In the genomic region with DNA sequence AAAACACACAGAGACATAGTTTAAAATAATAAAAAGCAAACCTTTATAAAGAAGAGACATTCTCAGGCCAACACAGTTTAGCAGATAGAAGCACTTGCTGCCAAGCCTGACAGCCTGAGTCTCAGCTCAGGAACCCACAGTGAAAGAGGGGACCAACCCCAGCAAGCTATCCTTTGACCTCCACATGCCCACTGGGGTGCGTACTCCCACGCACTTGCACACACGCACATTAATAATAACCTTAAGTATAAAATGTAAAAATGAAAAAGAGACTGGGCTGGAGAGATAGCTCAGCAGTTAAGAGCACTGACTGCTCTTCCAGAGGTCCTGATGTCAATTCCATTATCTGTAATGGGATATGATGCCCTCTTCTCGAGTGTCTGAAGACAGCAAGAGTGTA, we compare ENCODE assay signal across 15 mouse cellular contexts. TPM values are rescaled to one million over a fixed set of nuclear protein-coding genes. Genes with fewer than 3 reads are reported as not detected.
"Had no signal": no experiment of that assay in that cellular context is flagged by ENCODE, and none has a peak within 500 bp of the region (broad histone marks: within the 10 kb centered on the region; RNA-seq: fewer than 3 reads in every experiment).

No protein-coding gene starts in this region.

RNA-seq across cellular contexts. Expression of a gene that starts 13.8 kb away (rescaled TPM):
- total RNA-seq: neutrophil, adult 5-6 weeks had no signal
- polyA plus RNA-seq: liver, postnatal 0 days; lung, adult 2 months; lung, postnatal 0 days; macrophage; midbrain, embryonic 12.5 days; midbrain, embryonic 16.5 days; neural tube, embryonic 12.5 days; neural tube, embryonic 14.5 days; spleen, adult 2 months; stomach, embryonic 15.5 days; stomach, postnatal 0 days; thymus, adult 2 months had no signal

RNA-seq across cellular contexts. Expression of a gene that starts 41.8 kb away (rescaled TPM):
- total RNA-seq: neutrophil, adult 5-6 weeks had no signal
- polyA plus RNA-seq: liver, embryonic 15.5 days; liver, postnatal 0 days; lung, adult 2 months; lung, postnatal 0 days; macrophage; midbrain, embryonic 12.5 days; midbrain, embryonic 14.5 days; spleen, adult 2 months; thymus, adult 2 months had no signal
